8 mouse cellular contexts compared by ENCODE assay signal in genomic region chr5:16553304-16554047, GRCm38 (mm10). TPM values are rescaled to one million over a fixed set of nuclear protein-coding genes. Genes with fewer than 3 reads are reported as not detected.
DNase-seq lines count a peak whose midpoint lies in the region; ATAC-seq and TF ChIP-seq lines count a peak whose summit lies in the region.

TSS of gene Hgf (plus strand) at chr5:16553495.

- DNase-seq in Muller cell, postnatal 12 days (ENCODE audit: inconsistent ontology term), result peak; percentile 32
- DNase-seq in brain, adult 2 months (ENCODE audit: low read depth, low spot score), result peak; percentile 45
- peak; percentile 17 to 25 for DNase-seq in frontal cortex, postnatal 36 days (ENCODE audit: low spot score in 2 of 2)
- peak; percentile 15 to 26 for DNase-seq in left cerebral cortex, adult 2 months (ENCODE audit: extremely low spot score in 1 of 2, low spot score in 2 of 2)
- DNase-seq in lung, postnatal 25 days (ENCODE audit: low spot score), result peak; percentile 47
- DNase-seq in ovary, postnatal 10 days (ENCODE audit: low spot score), result peak; percentile 59
- no peak for DNase-seq in cerebellum, adult 11 months

- ATAC-seq in hindbrain, embryonic 12.5 days (ENCODE audit: low FRiP score), result peak; percentile 73

- H3K4me1 ChIP-seq in hindbrain, embryonic 12.5 days, result 0 out of 2 replicates have a peak, but pooled peaks cover 5% of the 10 kb centered on the region

- H3K4me3 ChIP-seq in hindbrain, embryonic 12.5 days, result peak within 1 kb of the TSS; percentile 20
- H3K4me3 ChIP-seq in left cerebral cortex, adult 2 months, result peak within 1 kb of the TSS; percentile 38

- intact Hi-C loops in left cerebral cortex, adult 2 months (cut with DNase I), result no loop called here

- H3K4me2 ChIP-seq in hindbrain, embryonic 12.5 days (replicated peaks), result peak within 1 kb of the TSS; percentile 47

- TF ChIP-seq CTCF in left cerebral cortex, adult 2 months (IDR thresholded peaks at IDR 0.05), result no peak; the same call in 1 of the 2 replicates

- WGBS in hindbrain, embryonic 12.5 days, result 11% methylated on average over 16 of the region's 16 CpGs

- no peaks in the 10 kb centered on the region; the same call in 1 of the 2 replicates for H3K27me3 ChIP-seq in hindbrain, embryonic 12.5 days

- H3K9ac ChIP-seq in hindbrain, embryonic 12.5 days, result no peak within 1 kb of the TSS

- H3K9me3 ChIP-seq in hindbrain, embryonic 12.5 days (replicated peaks), result no peaks in the 10 kb centered on the region

- H3K36me3 ChIP-seq in hindbrain, embryonic 12.5 days, result no peaks in the 10 kb centered on the region

- no peak within 1 kb of the TSS for H3K27ac ChIP-seq in hindbrain, embryonic 12.5 days
- peak within 1 kb of the TSS; percentile 8; the same call in 1 of the 2 replicates for H3K27ac ChIP-seq in left cerebral cortex, adult 2 months

RNA-seq across cellular contexts. Expression of gene Hgf, which starts in this region (rescaled TPM):
- 0.97 and 1.1 TPM in 2 replicates for polyA plus RNA-seq in hindbrain, embryonic 12.5 days (2016; fragmentation: Nextera tagmentation; extraction: Ambion mirVana)
- 1 to 10 TPM; 7.2 to 8.5 TPM for total RNA-seq in left cerebral cortex, adult 2 months (2021)
